Mouse (Mus musculus): ENCODE data around the gene Creb3l2. TPM values are rescaled to one million over a fixed set of nuclear protein-coding genes. Genes with fewer than 3 reads are reported as not detected.

Gene Creb3l2
- total RNA-seq, 2 experiments from 2014 or later, result 6.2 to 8.1 TPM

DNA sequence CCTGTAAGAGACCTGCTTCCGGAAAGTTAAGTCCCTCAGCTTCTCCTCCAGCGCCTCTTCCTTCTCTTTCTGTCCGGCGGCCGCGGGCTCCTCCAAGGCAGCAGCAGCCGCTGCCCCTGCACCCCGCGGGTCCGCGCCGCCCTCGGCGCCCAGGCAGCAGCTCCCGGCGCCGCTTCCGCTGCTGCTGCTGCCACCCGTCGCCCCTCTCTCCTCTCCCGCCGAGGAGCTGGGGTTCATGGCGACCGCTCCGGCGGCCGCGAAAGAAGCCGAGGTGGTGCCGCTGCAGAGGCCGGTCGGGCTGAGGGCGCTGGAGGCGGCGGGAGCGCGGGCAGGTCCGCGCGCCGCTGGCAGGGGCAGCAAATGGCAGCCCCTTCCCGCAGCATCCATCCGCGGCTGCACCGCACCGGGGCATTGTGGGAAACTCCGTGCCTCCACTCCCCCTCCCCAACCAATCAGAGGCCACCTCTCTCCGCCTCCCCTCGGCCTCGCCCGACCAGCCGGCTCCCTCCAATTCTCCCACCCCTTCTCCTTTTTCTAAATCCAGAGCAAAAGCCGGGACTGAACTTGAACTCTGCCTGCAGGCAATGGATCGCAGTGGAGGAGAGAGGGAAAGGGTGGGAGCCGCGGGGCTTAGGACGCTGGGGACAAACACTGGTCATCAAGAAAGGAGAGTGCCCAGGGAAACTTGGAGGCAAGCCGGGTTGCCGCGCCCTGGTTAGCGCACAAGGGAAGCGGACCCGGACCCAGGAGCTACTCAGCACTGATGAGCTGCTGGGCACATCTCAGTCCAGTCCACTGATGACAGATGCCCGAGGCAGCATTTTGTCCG, 142.2 kb downstream of the Creb3l2 start, which contains the start of gene Dgki:
Dgki (minus strand) TSS at position 623 of the 829 bp plus-strand sequence.
- Histone ChIP-seq H3K27ac (peak within 1 kb of the TSS; percentile 91), H3K4me3 (peak within 1 kb of the TSS; percentile 72)
- intact Hi-C loops (cut with DNase I), result loop anchor here (1.0 to 5.0 kb wide), 3 partner anchors 57 to 202 kb away; no protein-coding TSS in a partner anchor
- TF ChIP-seq CTCF (IDR thresholded peaks at IDR 0.05), result no peak
- DNase-seq (ENCODE audit: extremely low spot score in 1 of 2, low spot score in 2 of 2), result peak; percentile 85 to 87

DNA sequence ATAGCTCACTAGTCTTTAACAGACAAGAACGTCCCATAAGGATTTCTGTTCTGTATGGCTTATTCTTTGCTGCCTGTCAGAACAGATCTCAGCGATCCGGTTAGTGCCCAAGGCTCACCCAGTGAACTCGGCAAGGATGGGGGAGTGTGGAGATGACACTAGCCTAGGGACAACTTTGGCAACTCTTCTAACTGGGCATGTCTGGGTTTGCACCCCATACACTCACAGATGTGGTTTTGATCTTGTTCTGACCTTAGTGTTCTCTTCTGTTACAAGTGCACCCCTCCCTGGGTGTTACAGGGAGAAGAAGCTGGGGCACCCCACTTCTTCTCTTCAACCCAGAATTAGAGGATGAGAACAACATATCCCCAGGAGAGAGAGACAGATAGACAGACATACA, 143.0 kb downstream of the Creb3l2 start:
- H3K27ac ChIP-seq, result peak overlapping the region; percentile 68
- H3K4me3 ChIP-seq, result peak overlapping the region; percentile 72
- TF ChIP-seq CTCF (IDR thresholded peaks at IDR 0.05), result no peak
- no peak for DNase-seq (ENCODE audit: extremely low spot score in 1 of 2, low spot score in 2 of 2)
- intact Hi-C loops (cut with DNase I), result loop anchor here (2.0 to 5.0 kb wide), 2 partner anchors 56 to 82 kb away; no protein-coding TSS in a partner anchor

- no peak for TF ChIP-seq CTCF (IDR thresholded peaks at IDR 0.05)
- peak overlapping the region; percentile 72 for H3K4me3 ChIP-seq
- peak; percentile 45 for DNase-seq (ENCODE audit: extremely low spot score in 1 of 2, low spot score in 2 of 2)
- intact Hi-C loops (cut with DNase I), result loop anchor here (2.0 to 5.0 kb wide), 2 partner anchors 55 to 81 kb away; no protein-coding TSS in a partner anchor
- peak overlapping the region; percentile 70 for H3K27ac ChIP-seq
Measured at GRCm38 (mm10) chr6:37297744-37298482, 144.0 kb downstream of the Creb3l2 start.

GRCm38 (mm10) chr6:37292068-37292467, 149.9 kb downstream of the Creb3l2 start:
- intact Hi-C loops (cut with DNase I), result no loop called here
- H3K4me3 ChIP-seq, result no peak overlapping the region
- no peak for TF ChIP-seq CTCF (IDR thresholded peaks at IDR 0.05)
- H3K27ac ChIP-seq, result no peak overlapping the region
- DNase-seq (ENCODE audit: extremely low spot score in 1 of 2, low spot score in 2 of 2), result no peak

GRCm38 (mm10) chr6:37291171-37291570, 150.8 kb downstream of the Creb3l2 start:
- intact Hi-C loops (cut with DNase I), result no loop called here
- H3K27ac ChIP-seq, result no peak overlapping the region
- DNase-seq (ENCODE audit: extremely low spot score in 1 of 2, low spot score in 2 of 2), result no peak
- TF ChIP-seq CTCF (IDR thresholded peaks at IDR 0.05), result no peak
- no peak overlapping the region for H3K4me3 ChIP-seq

GRCm38 (mm10) chr6:37290691-37291090, 151.3 kb downstream of the Creb3l2 start:
- no peak for TF ChIP-seq CTCF (IDR thresholded peaks at IDR 0.05)
- H3K27ac ChIP-seq, result no peak overlapping the region
- intact Hi-C loops (cut with DNase I), result no loop called here
- no peak for DNase-seq (ENCODE audit: extremely low spot score in 1 of 2, low spot score in 2 of 2)
- H3K4me3 ChIP-seq, result no peak overlapping the region

DNA sequence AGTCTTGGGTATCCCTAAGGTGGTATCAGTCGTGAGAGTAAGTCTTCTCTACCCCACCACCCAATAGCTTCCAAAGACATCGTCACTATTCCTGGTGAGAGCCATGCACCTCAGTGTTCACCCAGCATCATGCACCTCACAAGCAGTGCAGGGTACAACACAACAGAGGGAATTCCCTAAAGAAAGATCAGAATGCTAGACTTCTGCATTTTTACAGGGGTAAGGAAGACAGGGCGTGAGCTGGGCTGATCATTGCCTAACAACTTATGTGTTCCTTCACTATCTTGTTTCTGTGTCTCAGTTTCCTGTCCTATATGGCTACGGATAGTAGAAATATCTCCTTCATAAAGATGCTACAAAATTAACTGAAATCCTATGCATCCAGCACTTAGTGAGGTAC, 155.8 kb downstream of the Creb3l2 start:
- intact Hi-C loops (cut with DNase I), result no loop called here

DNA sequence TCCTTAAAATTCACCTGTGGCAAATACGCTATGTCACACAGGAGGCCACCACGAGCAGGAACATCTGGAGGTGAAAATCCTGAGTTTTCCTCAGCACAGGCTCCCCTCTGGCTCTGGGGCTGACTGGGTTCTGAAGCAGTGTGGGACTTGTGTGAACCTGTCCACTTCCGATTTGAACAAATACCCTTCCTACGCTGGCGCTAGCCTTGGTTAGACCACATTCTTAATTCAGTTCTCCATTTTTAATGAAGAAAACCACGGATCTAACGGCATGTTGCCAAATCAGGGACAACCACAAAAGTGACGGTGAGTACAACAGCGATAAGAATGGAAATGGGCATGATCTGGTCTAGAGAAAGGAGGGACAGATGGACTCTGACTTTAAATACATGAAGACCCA, 157.1 kb downstream of the Creb3l2 start:
- no peak for TF ChIP-seq CTCF (IDR thresholded peaks at IDR 0.05)
- H3K4me3 ChIP-seq, result no peak overlapping the region
- intact Hi-C loops (cut with DNase I), result no loop called here
- no peak overlapping the region for H3K27ac ChIP-seq
- no peak for DNase-seq (ENCODE audit: extremely low spot score in 1 of 2, low spot score in 2 of 2)

More for the DNA sequence above, 155.8 kb downstream of the Creb3l2 start:
- no peak for DNase-seq (ENCODE audit: extremely low spot score in 1 of 2, low spot score in 2 of 2)
- no peak overlapping the region for H3K4me3 ChIP-seq
- H3K27ac ChIP-seq, result no peak overlapping the region
- no peak for TF ChIP-seq CTCF (IDR thresholded peaks at IDR 0.05)

DNA sequence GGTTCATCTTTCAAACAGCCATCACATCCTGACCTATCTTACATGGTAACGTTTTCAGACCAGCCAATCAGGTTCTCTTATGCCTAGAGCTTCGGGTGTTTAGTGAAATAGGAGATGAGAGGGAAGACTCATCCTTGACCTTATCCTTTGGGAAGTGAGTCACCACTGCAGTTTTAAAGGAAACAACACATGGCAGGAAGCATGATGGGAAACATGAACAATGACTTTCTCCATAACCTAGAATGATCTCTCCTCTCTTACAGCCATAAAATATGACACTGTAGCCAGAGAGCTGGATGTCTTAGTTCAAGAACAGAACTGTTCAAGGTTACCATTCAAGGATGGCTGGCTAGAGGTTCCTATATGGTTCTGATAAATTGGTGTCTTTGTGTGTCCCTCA, 158.6 kb downstream of the Creb3l2 start:
- intact Hi-C loops (cut with DNase I), result no loop called here
- TF ChIP-seq CTCF (IDR thresholded peaks at IDR 0.05), result no peak
- H3K4me3 ChIP-seq, result no peak overlapping the region
- no peak for DNase-seq (ENCODE audit: extremely low spot score in 1 of 2, low spot score in 2 of 2)
- no peak overlapping the region for H3K27ac ChIP-seq

DNA sequence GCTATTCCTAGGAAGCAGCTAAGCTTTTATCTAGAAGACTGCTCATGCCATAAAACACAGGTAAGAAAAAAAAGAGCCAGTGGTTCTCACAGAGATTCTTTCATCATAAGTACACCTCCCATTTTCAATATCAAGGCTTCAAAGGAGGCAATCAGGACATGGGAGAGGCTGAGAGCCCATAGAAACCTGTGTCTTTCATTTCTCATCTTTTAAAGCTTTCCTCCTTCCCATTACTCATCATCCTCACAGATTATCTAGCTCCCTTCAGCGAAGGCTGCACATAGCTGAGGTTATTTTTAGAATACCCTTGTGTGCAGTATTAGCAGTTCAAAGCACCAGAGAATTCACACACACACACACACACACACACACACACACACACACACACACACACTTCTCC, 159.3 kb downstream of the Creb3l2 start:
- no peak overlapping the region for H3K4me3 ChIP-seq
- intact Hi-C loops (cut with DNase I), result no loop called here
- H3K27ac ChIP-seq, result no peak overlapping the region
- no peak for DNase-seq (ENCODE audit: extremely low spot score in 1 of 2, low spot score in 2 of 2)
- no peak for TF ChIP-seq CTCF (IDR thresholded peaks at IDR 0.05)

Other genes starting within 250 kb of the Creb3l2 start
- gene Dgki, start 142.0 kb downstream of the Creb3l2 start, total RNA-seq (2021), result 10 to 100 TPM; 90.5 to 91.1 TPM
- gene Akr1d1, start 88.0 kb upstream of the Creb3l2 start, total RNA-seq (2021), result not detected